Mouse (Mus musculus): ENCODE data around the gene Gm13275.
"Not testable (repeated sequence)": the region's sequence is repeated elsewhere in the genome, so short reads cannot be mapped to it uniquely, and the experiment has no call there.

Gm13275 gene

DNA sequence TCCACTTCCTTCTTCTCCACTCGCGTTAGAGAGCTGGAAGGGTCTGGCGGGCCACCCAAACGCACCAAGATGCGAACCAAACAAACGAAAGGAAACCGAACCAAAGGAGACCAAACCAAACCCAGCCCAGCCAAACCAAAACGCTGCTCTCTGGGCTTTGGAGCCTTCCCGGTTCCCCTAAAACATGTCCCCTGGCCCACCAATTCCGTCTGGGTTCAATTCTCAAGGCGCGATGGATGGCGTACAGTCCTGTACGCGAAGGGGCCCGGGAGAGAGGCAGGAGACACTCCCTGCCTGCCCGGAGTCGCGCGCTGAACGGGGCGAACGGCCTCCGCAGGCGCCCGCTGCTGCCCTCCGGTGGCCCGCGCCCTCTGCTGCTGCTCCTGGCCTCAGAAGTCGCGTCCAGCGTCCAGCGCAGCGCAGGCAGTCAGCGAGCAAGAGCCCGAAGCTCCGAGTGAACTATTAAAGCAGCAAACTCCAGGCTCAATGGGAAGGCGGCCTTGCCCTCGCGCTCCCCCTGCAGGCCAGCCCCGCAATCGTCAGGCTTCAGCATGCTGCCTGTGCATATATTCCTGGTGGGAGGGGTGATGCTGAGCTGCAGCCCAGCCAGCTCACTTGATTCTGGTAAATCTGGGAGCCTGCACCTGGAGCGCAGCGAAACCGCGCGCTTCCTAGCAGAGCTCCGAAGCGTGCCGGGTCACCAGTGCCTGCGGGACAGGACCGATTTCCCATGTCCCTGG is at the start of gene Gm13275:
Gene Gm13275 (plus strand): TSS at position 552 of the 740 bp plus-strand sequence.
- DNase-seq, result peak; percentile 73

- no peak for DNase-seq
Observed at GRCm38 (mm10) chr4:88749926-88750325, 44.4 kb upstream of the Gm13275 start.

DNA sequence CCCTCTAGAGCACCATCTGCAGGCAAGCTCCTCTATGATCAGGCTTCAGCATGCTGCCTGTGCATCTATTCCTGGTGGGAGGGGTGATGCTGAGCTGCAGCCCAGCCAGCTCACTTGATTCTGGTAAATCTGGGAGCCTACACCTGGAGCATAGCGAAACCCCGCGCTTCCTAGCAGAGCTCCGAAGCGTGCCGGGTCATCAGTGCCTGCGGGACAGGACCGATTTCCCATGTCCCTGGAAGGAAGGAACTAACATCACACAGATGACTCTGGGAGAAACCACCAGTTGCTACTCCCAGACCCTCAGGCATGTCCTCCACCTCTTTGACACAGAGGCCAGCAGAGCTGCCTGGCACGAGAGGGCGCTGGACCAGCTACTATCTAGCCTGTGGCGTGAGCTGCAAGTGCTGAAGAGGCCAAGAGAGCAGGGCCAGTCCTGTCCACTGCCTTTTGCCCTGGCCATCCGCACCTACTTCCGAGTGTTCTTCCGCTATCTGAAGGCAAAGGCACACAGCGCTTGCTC is 39.4 kb upstream of the Gm13275 start, which contains the start of gene Gm13271:
Gene Gm13271 (plus strand): TSS at position 51 of the 523 bp plus-strand sequence.
- peak; percentile 69 for DNase-seq

- peak; percentile 37 for DNase-seq
Observed at GRCm38 (mm10) chr4:88756581-88757513, 37.4 kb upstream of the Gm13275 start.

DNA sequence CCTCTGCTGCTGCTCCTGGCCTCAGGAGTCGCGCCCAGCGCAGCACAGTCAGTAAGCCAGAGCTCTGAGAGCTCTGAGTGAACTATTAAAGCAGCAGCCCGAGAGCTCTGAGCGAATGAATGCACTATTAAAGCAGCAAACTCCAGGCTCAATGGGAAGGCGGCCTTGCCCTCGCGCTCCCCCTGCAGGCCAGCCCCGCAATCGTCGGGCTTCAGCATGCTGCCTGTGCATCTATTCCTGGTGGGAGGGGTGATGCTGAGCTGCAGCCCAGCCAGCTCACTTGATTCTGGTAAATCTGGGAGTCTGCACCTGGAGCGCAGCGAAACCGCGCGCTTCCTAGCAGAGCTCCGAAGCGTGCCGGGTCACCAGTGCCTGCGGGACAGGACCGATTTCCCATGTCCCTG is 36.7 kb upstream of the Gm13275 start:
- DNase-seq, result peak; percentile 87

- DNase-seq, result not testable (repeated sequence)
Observed at GRCm38 (mm10) chr4:88758751-88759150, 35.5 kb upstream of the Gm13275 start.

GRCm38 (mm10) chr4:88759610-88760268 is 34.5 kb upstream of the Gm13275 start, which contains the start of gene Gm13283:
TSS of gene Gm13283 (plus strand) at chr4:88760119.
- DNase-seq, result peak; percentile 38

- DNase-seq, result peak; percentile 54
Observed at GRCm38 (mm10) chr4:88760431-88760830, 33.9 kb upstream of the Gm13275 start.

DNA sequence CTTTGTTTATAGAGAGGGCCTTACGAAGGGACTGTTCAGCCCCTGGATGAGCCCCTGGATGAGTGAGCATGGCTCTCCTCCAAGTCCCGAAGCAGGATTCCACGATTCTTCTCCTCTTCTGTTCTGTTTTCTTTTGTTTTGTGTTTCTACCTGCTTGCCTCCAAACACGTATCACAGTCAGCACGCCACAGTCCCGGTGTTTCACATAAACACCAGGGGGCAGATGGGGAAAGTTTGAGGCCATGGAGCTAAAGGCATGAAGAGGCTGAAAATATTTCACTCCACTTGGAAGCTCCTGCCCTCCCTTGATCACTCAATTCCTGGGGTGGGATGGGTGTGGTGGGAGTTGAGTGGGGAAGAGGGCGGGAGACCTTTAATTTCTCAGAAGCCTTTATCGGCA is 32.5 kb upstream of the Gm13275 start:
- peak; percentile 91 for DNase-seq

GRCm38 (mm10) chr4:88762341-88762740 is 31.9 kb upstream of the Gm13275 start:
- DNase-seq, result not testable (repeated sequence)

DNA sequence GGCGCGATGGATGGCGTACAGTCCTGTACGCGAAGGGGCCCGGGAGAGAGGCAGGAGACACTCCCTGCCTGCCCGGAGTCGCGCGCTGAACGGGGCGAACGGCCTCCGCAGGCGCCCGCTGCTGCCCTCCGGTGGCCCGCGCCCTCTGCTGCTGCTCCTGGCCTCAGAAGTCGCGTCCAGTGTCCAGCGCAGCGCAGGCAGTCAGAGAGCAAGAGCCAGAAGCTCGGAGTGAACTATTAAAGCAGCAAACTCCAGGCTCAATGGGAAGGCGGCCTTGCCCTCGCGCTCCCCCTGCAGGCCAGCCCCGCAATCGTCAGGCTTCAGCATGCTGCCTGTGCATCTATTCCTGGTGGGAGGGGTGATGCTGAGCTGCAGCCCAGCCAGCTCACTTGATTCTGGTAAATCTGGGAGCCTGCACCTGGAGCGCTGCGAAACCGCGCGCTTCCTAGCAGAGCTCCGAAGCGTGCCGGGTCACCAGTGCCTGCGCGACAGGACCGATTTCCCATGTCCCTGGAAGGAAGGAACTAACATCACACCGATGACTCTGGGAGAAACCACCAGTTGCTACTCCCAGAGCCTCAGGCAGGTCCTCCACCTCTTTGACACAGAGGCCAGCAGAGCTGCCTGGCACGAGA is 30.8 kb upstream of the Gm13275 start:
- DNase-seq, result peak; percentile 22

DNA sequence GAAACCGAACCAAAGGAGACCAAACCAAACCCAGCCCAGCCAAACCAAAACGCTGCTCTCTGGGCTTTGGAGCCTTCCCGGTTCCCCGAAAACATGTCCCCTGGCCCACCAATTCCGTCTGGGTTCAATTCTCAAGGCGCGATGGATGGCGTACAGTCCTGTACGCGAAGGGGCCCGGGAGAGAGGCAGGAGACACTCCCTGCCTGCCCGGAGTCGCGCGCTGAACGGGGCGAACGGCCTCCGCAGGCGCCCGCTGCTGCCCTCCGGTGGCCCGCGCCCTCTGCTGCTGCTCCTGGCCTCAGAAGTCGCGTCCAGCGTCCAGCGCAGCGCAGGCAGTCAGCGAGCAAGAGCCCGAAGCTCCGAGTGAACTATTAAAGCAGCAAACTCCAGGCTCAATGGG is 20.8 kb upstream of the Gm13275 start, which contains the start of gene Gm13290:
Gene Gm13290 (plus strand): TSS at position 301 of the 400 bp plus-strand sequence.
- DNase-seq, result not testable (repeated sequence)

DNA sequence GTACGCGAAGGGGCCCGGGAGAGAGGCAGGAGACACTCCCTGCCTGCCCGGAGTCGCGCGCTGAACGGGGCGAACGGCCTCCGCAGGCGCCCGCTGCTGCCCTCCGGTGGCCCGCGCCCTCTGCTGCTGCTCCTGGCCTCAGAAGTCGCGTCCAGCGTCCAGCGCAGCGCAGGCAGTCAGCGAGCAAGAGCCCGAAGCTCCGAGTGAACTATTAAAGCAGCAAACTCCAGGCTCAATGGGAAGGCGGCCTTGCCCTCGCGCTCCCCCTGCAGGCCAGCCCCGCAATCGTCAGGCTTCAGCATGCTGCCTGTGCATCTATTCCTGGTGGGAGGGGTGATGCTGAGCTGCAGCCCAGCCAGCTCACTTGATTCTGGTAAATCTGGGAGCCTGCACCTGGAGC is 17.7 kb upstream of the Gm13275 start, which contains the start of gene Gm13289:
Gene Gm13289 (plus strand): TSS at position 301 of the 400 bp plus-strand sequence.
- DNase-seq, result not testable (repeated sequence)

- DNase-seq, result not testable (repeated sequence)
Observed at GRCm38 (mm10) chr4:88779550-88779949, 14.7 kb upstream of the Gm13275 start, which contains the start of gene Gm13272. TSS of gene Gm13272 (plus strand) at chr4:88779850.

DNA sequence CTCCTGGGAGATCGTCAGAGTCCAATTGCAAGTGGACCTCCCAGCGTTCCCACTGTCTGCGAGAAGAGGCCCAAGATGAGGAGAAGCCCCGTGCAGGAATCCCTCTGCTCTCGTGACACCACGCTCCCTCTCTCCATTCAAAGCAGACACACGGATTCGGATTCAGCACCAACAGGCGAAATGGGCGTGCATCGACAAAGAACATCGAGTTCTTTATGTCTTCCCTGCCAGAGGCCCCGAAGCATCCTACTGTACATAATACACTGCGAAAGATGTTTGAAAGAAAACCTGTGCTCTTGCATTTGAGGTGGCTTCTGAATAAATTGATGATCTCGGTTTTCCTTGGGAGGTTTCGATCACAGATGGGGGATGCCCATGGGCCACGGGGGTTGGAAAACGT is 14.0 kb upstream of the Gm13275 start:
- peak; percentile 14 for DNase-seq

GRCm38 (mm10) chr4:88781831-88782230 is 12.5 kb upstream of the Gm13275 start, which contains the start of gene Ifnz:
TSS of gene Ifnz (plus strand) at chr4:88782131.
- DNase-seq, result not testable (repeated sequence)

DNA sequence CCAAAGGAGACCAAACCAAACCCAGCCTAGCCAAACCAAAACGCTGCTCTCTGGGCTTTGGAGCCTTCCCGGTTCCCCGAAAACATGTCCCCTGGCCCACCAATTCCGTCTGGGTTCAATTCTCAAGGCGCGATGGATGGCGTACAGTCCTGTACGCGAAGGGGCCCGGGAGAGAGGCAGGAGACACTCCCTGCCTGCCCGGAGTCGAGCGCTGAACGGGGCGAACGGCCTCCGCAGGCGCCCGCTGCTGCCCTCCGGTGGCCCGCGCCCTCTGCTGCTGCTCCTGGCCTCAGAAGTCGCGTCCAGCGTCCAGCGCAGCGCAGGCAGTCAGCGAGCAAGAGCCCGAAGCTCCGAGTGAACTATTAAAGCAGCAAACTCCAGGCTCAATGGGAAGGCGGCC is 12.0 kb upstream of the Gm13275 start:
- DNase-seq, result not testable (repeated sequence)

GRCm38 (mm10) chr4:88785409-88785808 is 8.9 kb upstream of the Gm13275 start, which contains the start of gene Gm13276:
TSS of gene Gm13276 (plus strand) at chr4:88785709.
- DNase-seq, result not testable (repeated sequence)

GRCm38 (mm10) chr4:88788402-88788801 is 5.9 kb upstream of the Gm13275 start, which contains the start of gene Gm13277:
TSS of gene Gm13277 (plus strand) at chr4:88788632.
- DNase-seq, result peak; percentile 74

GRCm38 (mm10) chr4:88791250-88791649 is 3.0 kb upstream of the Gm13275 start, which contains the start of gene Gm13278:
TSS of gene Gm13278 (plus strand) at chr4:88791550.
- not testable (repeated sequence) for DNase-seq

- DNase-seq, result not testable (repeated sequence)
Observed at GRCm38 (mm10) chr4:88797097-88797496, 2.8 kb downstream of the Gm13275 start, which contains the start of gene Gm13279. TSS of gene Gm13279 (plus strand) at chr4:88797397.

All from thymus, postnatal 4 days (tissue).